Mouse (Mus musculus): ENCODE results near the gene Cxcl16. TPM values are rescaled to one million over a fixed set of nuclear protein-coding genes. Genes with fewer than 3 reads are reported as not detected.

The Cxcl16 gene
- total and polyA plus RNA-seq, 3 experiments = not detected

- Histone ChIP-seq H3K4me1 (ENCODE audit: insufficient read depth, low read depth, low read length) (peaks cover 31% of the 10 kb centered on the region), H3K36me3 (replicated peaks) (peaks cover 11% of the 10 kb centered on the region), H3K9me3 (replicated peaks) (no peaks in the 10 kb centered on the region), H3K4me3 (ENCODE audit: low read depth, low read length) (no peak overlapping the region), H3K27me3 (ENCODE audit: insufficient read depth, low read length) (peaks cover 6% of the 10 kb centered on the region; the same call in 1 of the 2 replicates)
- no peak for DNase-seq (ENCODE audit: low spot score)
- TF ChIP-seq CTCF (IDR thresholded peaks at IDR 0.05; ENCODE audit: low read depth, low read length) (no peak), POLR2AphosphoS5 (IDR thresholded peaks at IDR 0.05; ENCODE audit: insufficient replicate concordance, low read depth, low read length) (no peak), GATA2 (IDR thresholded peaks at IDR 0.05; ENCODE audit: borderline replicate concordance, low read depth, low read length) (no peak), GATA1 (IDR thresholded peaks at IDR 0.05; ENCODE audit: borderline replicate concordance, low read length) (no peak), TAL1 (conservative IDR thresholded peaks at IDR 0.05; ENCODE audit: low read depth, low read length) (no peak)
- ATAC-seq (ENCODE audit: extremely low read depth, insufficient number of reproducible peaks, low FRiP score, poor library complexity, severe bottlenecking) = no peak
These were observed 13.0 kb downstream of the Cxcl16 start for GRCm38 (mm10) chr11:70446756-70447155.

- DNase-seq (ENCODE audit: low spot score) (no peak), ATAC-seq (ENCODE audit: extremely low read depth, insufficient number of reproducible peaks, low FRiP score, poor library complexity, severe bottlenecking) (no peak)
- Histone ChIP-seq H3K4me3 (ENCODE audit: low read depth, low read length) (no peak overlapping the region), H3K27me3 (ENCODE audit: insufficient read depth, low read length) (peaks cover 6% of the 10 kb centered on the region; the same call in 1 of the 2 replicates), H3K36me3 (replicated peaks) (peaks cover 29% of the 10 kb centered on the region), H3K4me1 (ENCODE audit: insufficient read depth, low read depth, low read length) (peaks cover 12% of the 10 kb centered on the region), H3K9me3 (replicated peaks) (no peaks in the 10 kb centered on the region)
- no peak for TF ChIP-seq GATA1 (IDR thresholded peaks at IDR 0.05; ENCODE audit: borderline replicate concordance, low read length)
- TF ChIP-seq CTCF (IDR thresholded peaks at IDR 0.05; ENCODE audit: low read depth, low read length) = no peak
- no peak for TF ChIP-seq GATA2 (IDR thresholded peaks at IDR 0.05; ENCODE audit: borderline replicate concordance, low read depth, low read length)
- no peak for TF ChIP-seq POLR2AphosphoS5 (IDR thresholded peaks at IDR 0.05; ENCODE audit: insufficient replicate concordance, low read depth, low read length)
These were observed 15.1 kb downstream of the Cxcl16 start for GRCm38 (mm10) chr11:70444667-70445066.

- TF ChIP-seq GATA2 (IDR thresholded peaks at IDR 0.05; ENCODE audit: borderline replicate concordance, low read depth, low read length) (no peak), POLR2AphosphoS5 (IDR thresholded peaks at IDR 0.05; ENCODE audit: insufficient replicate concordance, low read depth, low read length) (no peak), TAL1 (conservative IDR thresholded peaks at IDR 0.05; ENCODE audit: low read depth, low read length) (no peak), CTCF (IDR thresholded peaks at IDR 0.05; ENCODE audit: low read depth, low read length) (no peak), GATA1 (IDR thresholded peaks at IDR 0.05; ENCODE audit: borderline replicate concordance, low read length) (no peak)
- Histone ChIP-seq H3K4me1 (ENCODE audit: insufficient read depth, low read depth, low read length) (peaks cover 12% of the 10 kb centered on the region), H3K36me3 (replicated peaks) (peaks cover 36% of the 10 kb centered on the region), H3K9me3 (replicated peaks) (no peaks in the 10 kb centered on the region), H3K27me3 (ENCODE audit: insufficient read depth, low read length) (peaks cover 6% of the 10 kb centered on the region; the same call in 1 of the 2 replicates), H3K4me3 (ENCODE audit: low read depth, low read length) (no peak overlapping the region)
- DNase-seq (ENCODE audit: low spot score) (no peak), ATAC-seq (ENCODE audit: extremely low read depth, insufficient number of reproducible peaks, low FRiP score, poor library complexity, severe bottlenecking) (no peak)
These were observed 15.8 kb downstream of the Cxcl16 start for GRCm38 (mm10) chr11:70443964-70444363.

GRCm38 (mm10) chr11:70441882-70442281, 17.9 kb downstream of the Cxcl16 start:
- Histone ChIP-seq H3K27me3 (ENCODE audit: insufficient read depth, low read length) (peaks cover 3% of the 10 kb centered on the region; the same call in 1 of the 2 replicates), H3K4me3 (ENCODE audit: low read depth, low read length) (no peak overlapping the region), H3K9me3 (replicated peaks) (no peaks in the 10 kb centered on the region), H3K4me1 (ENCODE audit: insufficient read depth, low read depth, low read length) (peaks cover 23% of the 10 kb centered on the region), H3K36me3 (replicated peaks) (peaks cover 57% of the 10 kb centered on the region)
- ATAC-seq (ENCODE audit: extremely low read depth, insufficient number of reproducible peaks, low FRiP score, poor library complexity, severe bottlenecking) (no peak), DNase-seq (ENCODE audit: low spot score) (no peak)
- TF ChIP-seq GATA2 (IDR thresholded peaks at IDR 0.05; ENCODE audit: borderline replicate concordance, low read depth, low read length) (no peak), CTCF (IDR thresholded peaks at IDR 0.05; ENCODE audit: low read depth, low read length) (no peak), POLR2AphosphoS5 (IDR thresholded peaks at IDR 0.05; ENCODE audit: insufficient replicate concordance, low read depth, low read length) (no peak), TAL1 (conservative IDR thresholded peaks at IDR 0.05; ENCODE audit: low read depth, low read length) (no peak), GATA1 (IDR thresholded peaks at IDR 0.05; ENCODE audit: borderline replicate concordance, low read length) (no peak)

GRCm38 (mm10) chr11:70440637-70441036, 19.1 kb downstream of the Cxcl16 start:
- TF ChIP-seq GATA1 (IDR thresholded peaks at IDR 0.05; ENCODE audit: borderline replicate concordance, low read length) (no peak), CTCF (IDR thresholded peaks at IDR 0.05; ENCODE audit: low read depth, low read length) (no peak), TAL1 (conservative IDR thresholded peaks at IDR 0.05; ENCODE audit: low read depth, low read length) (no peak), GATA2 (IDR thresholded peaks at IDR 0.05; ENCODE audit: borderline replicate concordance, low read depth, low read length) (no peak), POLR2AphosphoS5 (IDR thresholded peaks at IDR 0.05; ENCODE audit: insufficient replicate concordance, low read depth, low read length) (no peak)
- ATAC-seq (ENCODE audit: extremely low read depth, insufficient number of reproducible peaks, low FRiP score, poor library complexity, severe bottlenecking) (no peak), DNase-seq (ENCODE audit: low spot score) (no peak)
- H3K4me1 ChIP-seq (ENCODE audit: insufficient read depth, low read depth, low read length) = peaks cover 27% of the 10 kb centered on the region
- no peaks in the 10 kb centered on the region; the same call in 1 of the 2 replicates for H3K27me3 ChIP-seq (ENCODE audit: insufficient read depth, low read length)
- H3K36me3 ChIP-seq (replicated peaks) = peaks cover 70% of the 10 kb centered on the region
- no peaks in the 10 kb centered on the region for H3K9me3 ChIP-seq (replicated peaks)
- no peak overlapping the region for H3K4me3 ChIP-seq (ENCODE audit: low read depth, low read length)

- ATAC-seq (ENCODE audit: extremely low read depth, insufficient number of reproducible peaks, low FRiP score, poor library complexity, severe bottlenecking) (no peak), DNase-seq (ENCODE audit: low spot score) (no peak)
- TF ChIP-seq POLR2AphosphoS5 (IDR thresholded peaks at IDR 0.05; ENCODE audit: insufficient replicate concordance, low read depth, low read length) = no peak
- Histone ChIP-seq H3K27me3 (ENCODE audit: insufficient read depth, low read length) (no peaks in the 10 kb centered on the region), H3K4me3 (ENCODE audit: low read depth, low read length) (no peak overlapping the region), H3K4me1 (ENCODE audit: insufficient read depth, low read depth, low read length) (peaks cover 45% of the 10 kb centered on the region), H3K36me3 (replicated peaks) (peaks cover 87% of the 10 kb centered on the region), H3K9me3 (replicated peaks) (no peaks in the 10 kb centered on the region)
These were observed 20.9 kb downstream of the Cxcl16 start for GRCm38 (mm10) chr11:70438728-70439374.
